Mouse (Mus musculus): ENCODE measurements around the gene Tardbp. TPM values are rescaled to one million over a fixed set of nuclear protein-coding genes. Genes with fewer than 3 reads are reported as not detected.

Tardbp gene
- polyA plus RNA-seq, 1 experiment from 2014 or later = 131 TPM

- DNase-seq (ENCODE audit: low spot score) = peak; percentile 62
- H3K4me2 ChIP-seq (ENCODE audit: low read length) = peak overlapping the region; percentile 91
- WGBS = under 1% methylated on average over 57 of the region's 57 CpGs
Measured at GRCm38 (mm10) chr4:148625756-148626622, 830 bp downstream of the Tardbp start.

GRCm38 (mm10) chr4:148625010-148625409 is 1.8 kb downstream of the Tardbp start:
- Histone ChIP-seq H3K4me1 (ENCODE audit: control insufficient read depth, insufficient read depth, low read length) (peaks cover 10% of the 10 kb centered on the region), H3K4me2 (ENCODE audit: low read length) (peak overlapping the region; percentile 91), H3K9me3 (replicated peaks; ENCODE audit: control insufficient read depth, low read length) (no peaks in the 10 kb centered on the region), H3K36me3 (ENCODE audit: control insufficient read depth, insufficient read depth, low read length) (peaks cover 51% of the 10 kb centered on the region), H3K4me3 (ENCODE audit: low read depth, low read length) (peak overlapping the region; percentile 100; the same call in 1 of the 2 replicates), H3K27ac (ENCODE audit: low read depth, low read length) (no peak overlapping the region), H3K27me3 (replicated peaks; ENCODE audit: control insufficient read depth, insufficient read depth, low read length) (no peaks in the 10 kb centered on the region), H3K9ac (ENCODE audit: low read length) (no peak overlapping the region)
- ATAC-seq (no peak), DNase-seq (ENCODE audit: low spot score) (no peak)
- whole genome bisulfite sequencing = 87% methylated on average over 10 of the region's 10 CpGs

More at GRCm38 (mm10) chr4:148625756-148626622, 830 bp downstream of the Tardbp start:
- Histone ChIP-seq H3K4me3 (ENCODE audit: low read depth, low read length) (peak overlapping the region; percentile 100), H3K4me1 (ENCODE audit: control insufficient read depth, insufficient read depth, low read length) (peaks cover 10% of the 10 kb centered on the region), H3K36me3 (ENCODE audit: control insufficient read depth, insufficient read depth, low read length) (peaks cover 43% of the 10 kb centered on the region), H3K9me3 (replicated peaks; ENCODE audit: control insufficient read depth, low read length) (no peaks in the 10 kb centered on the region), H3K27me3 (replicated peaks; ENCODE audit: control insufficient read depth, insufficient read depth, low read length) (no peaks in the 10 kb centered on the region), H3K9ac (ENCODE audit: low read length) (peak overlapping the region; percentile 99), H3K27ac (ENCODE audit: low read depth, low read length) (peak overlapping the region; percentile 96)
- ATAC-seq = peak; percentile 70

- WGBS = 95% methylated on average over 4 of the region's 4 CpGs
- H3K9ac ChIP-seq (ENCODE audit: low read length) = no peak overlapping the region
- no peak for DNase-seq (ENCODE audit: low spot score)
- H3K4me3 ChIP-seq (ENCODE audit: low read depth, low read length) = no peak overlapping the region
- ATAC-seq = no peak
- peaks cover 10% of the 10 kb centered on the region for H3K4me1 ChIP-seq (ENCODE audit: control insufficient read depth, insufficient read depth, low read length)
- peaks cover 65% of the 10 kb centered on the region for H3K36me3 ChIP-seq (ENCODE audit: control insufficient read depth, insufficient read depth, low read length)
- no peak overlapping the region for H3K27ac ChIP-seq (ENCODE audit: low read depth, low read length)
- H3K4me2 ChIP-seq (ENCODE audit: low read length) = no peak overlapping the region
- no peaks in the 10 kb centered on the region for H3K9me3 ChIP-seq (replicated peaks; ENCODE audit: control insufficient read depth, low read length)
- H3K27me3 ChIP-seq (replicated peaks; ENCODE audit: control insufficient read depth, insufficient read depth, low read length) = no peaks in the 10 kb centered on the region
Measured at GRCm38 (mm10) chr4:148623609-148624008, 3.2 kb downstream of the Tardbp start.

GRCm38 (mm10) chr4:148622485-148622884 is 4.3 kb downstream of the Tardbp start:
- WGBS = 92% methylated on average over 4 of the region's 4 CpGs
- Histone ChIP-seq H3K9ac (ENCODE audit: low read length) (no peak overlapping the region), H3K4me3 (ENCODE audit: low read depth, low read length) (no peak overlapping the region), H3K4me1 (ENCODE audit: control insufficient read depth, insufficient read depth, low read length) (peaks cover 10% of the 10 kb centered on the region), H3K27me3 (replicated peaks; ENCODE audit: control insufficient read depth, insufficient read depth, low read length) (no peaks in the 10 kb centered on the region), H3K4me2 (ENCODE audit: low read length) (no peak overlapping the region), H3K9me3 (replicated peaks; ENCODE audit: control insufficient read depth, low read length) (no peaks in the 10 kb centered on the region), H3K36me3 (ENCODE audit: control insufficient read depth, insufficient read depth, low read length) (peaks cover 72% of the 10 kb centered on the region), H3K27ac (ENCODE audit: low read depth, low read length) (no peak overlapping the region)
- ATAC-seq (no peak), DNase-seq (ENCODE audit: low spot score) (no peak)

GRCm38 (mm10) chr4:148620718-148621117 is 6.1 kb downstream of the Tardbp start:
- DNase-seq (ENCODE audit: low spot score) (no peak), ATAC-seq (no peak)
- 78% methylated on average over 1 of the region's 1 CpGs for WGBS
- Histone ChIP-seq H3K27ac (ENCODE audit: low read depth, low read length) (no peak overlapping the region), H3K4me1 (ENCODE audit: control insufficient read depth, insufficient read depth, low read length) (peaks cover 10% of the 10 kb centered on the region), H3K9ac (ENCODE audit: low read length) (no peak overlapping the region), H3K4me2 (ENCODE audit: low read length) (no peak overlapping the region), H3K4me3 (ENCODE audit: low read depth, low read length) (no peak overlapping the region), H3K27me3 (replicated peaks; ENCODE audit: control insufficient read depth, insufficient read depth, low read length) (no peaks in the 10 kb centered on the region), H3K36me3 (ENCODE audit: control insufficient read depth, insufficient read depth, low read length) (peaks cover 89% of the 10 kb centered on the region), H3K9me3 (replicated peaks; ENCODE audit: control insufficient read depth, low read length) (no peaks in the 10 kb centered on the region)

- 90% methylated on average over 1 of the region's 1 CpGs for WGBS
Measured at GRCm38 (mm10) chr4:148619805-148620204, 7.0 kb downstream of the Tardbp start.

GRCm38 (mm10) chr4:148613738-148614137 is 13.1 kb downstream of the Tardbp start:
- no peak for ATAC-seq
- no peak for DNase-seq (ENCODE audit: low spot score)
- Histone ChIP-seq H3K9ac (ENCODE audit: low read length) (no peak overlapping the region), H3K36me3 (ENCODE audit: control insufficient read depth, insufficient read depth, low read length) (peaks cover 63% of the 10 kb centered on the region), H3K27ac (ENCODE audit: low read depth, low read length) (no peak overlapping the region), H3K4me3 (ENCODE audit: low read depth, low read length) (no peak overlapping the region), H3K4me2 (ENCODE audit: low read length) (no peak overlapping the region), H3K9me3 (replicated peaks; ENCODE audit: control insufficient read depth, low read length) (no peaks in the 10 kb centered on the region), H3K27me3 (replicated peaks; ENCODE audit: control insufficient read depth, insufficient read depth, low read length) (no peaks in the 10 kb centered on the region), H3K4me1 (ENCODE audit: control insufficient read depth, insufficient read depth, low read length) (no peaks in the 10 kb centered on the region)
- WGBS = 49% methylated on average over 9 of the region's 9 CpGs

More at GRCm38 (mm10) chr4:148619805-148620204, 7.0 kb downstream of the Tardbp start:
- Histone ChIP-seq H3K27ac (ENCODE audit: low read depth, low read length) (no peak overlapping the region), H3K4me1 (ENCODE audit: control insufficient read depth, insufficient read depth, low read length) (peaks cover 7% of the 10 kb centered on the region), H3K36me3 (ENCODE audit: control insufficient read depth, insufficient read depth, low read length) (peaks cover 93% of the 10 kb centered on the region), H3K4me2 (ENCODE audit: low read length) (no peak overlapping the region), H3K9ac (ENCODE audit: low read length) (no peak overlapping the region), H3K9me3 (replicated peaks; ENCODE audit: control insufficient read depth, low read length) (no peaks in the 10 kb centered on the region), H3K27me3 (replicated peaks; ENCODE audit: control insufficient read depth, insufficient read depth, low read length) (no peaks in the 10 kb centered on the region), H3K4me3 (ENCODE audit: low read depth, low read length) (no peak overlapping the region)
- no peak for DNase-seq (ENCODE audit: low spot score)
- ATAC-seq = no peak

- H3K4me2 ChIP-seq (ENCODE audit: low read length) = no peak overlapping the region
- no peaks in the 10 kb centered on the region for H3K27me3 ChIP-seq (replicated peaks; ENCODE audit: control insufficient read depth, insufficient read depth, low read length)
- H3K9me3 ChIP-seq (replicated peaks; ENCODE audit: control insufficient read depth, low read length) = no peaks in the 10 kb centered on the region
- ATAC-seq (no peak), DNase-seq (ENCODE audit: low spot score) (peak; percentile 36)
- peaks cover 56% of the 10 kb centered on the region for H3K36me3 ChIP-seq (ENCODE audit: control insufficient read depth, insufficient read depth, low read length)
- WGBS = 31% methylated on average over 4 of the region's 4 CpGs
- no peak overlapping the region for H3K9ac ChIP-seq (ENCODE audit: low read length)
- no peaks in the 10 kb centered on the region for H3K4me1 ChIP-seq (ENCODE audit: control insufficient read depth, insufficient read depth, low read length)
- H3K4me3 ChIP-seq (ENCODE audit: low read depth, low read length) = no peak overlapping the region
- H3K27ac ChIP-seq (ENCODE audit: low read depth, low read length) = no peak overlapping the region
Measured at GRCm38 (mm10) chr4:148612557-148612956, 14.3 kb downstream of the Tardbp start.

Data from forebrain, embryonic 14.5 days (tissue).